Mouse (Mus musculus) heart, postnatal 14 days (tissue): ENCODE data around the gene Sft2d2. TPM values are rescaled to one million over a fixed set of nuclear protein-coding genes. Genes with fewer than 3 reads are reported as not detected.

Source experiments
- DNase-seq, 2 experiments: peaks; one replicate each; pipeline ENCODE4 v3.0.0; 2021 to 2022
- intact Hi-C: fragments of 180-260 bp; cut with DNase I; formaldehyde crosslinking; loops from one replicate; pipeline ENCODE4 v1.15.1; 2025
- total RNA-seq, 2 experiments: library from RNA; stranded (reverse); gene quantifications; 2 replicates each; pipeline ENCODE4 v1.2.3; 2021

The Sft2d2 gene
- total RNA-seq, 2 experiments from 2014 or later = 13.6 to 14.5 TPM

GRCm38 (mm10) chr1:165192714-165193264 lies 1.4 kb downstream of the Sft2d2 start:
- no peak for DNase-seq
- intact Hi-C loops = no loop called here

GRCm38 (mm10) chr1:165192102-165192501 lies 2.1 kb downstream of the Sft2d2 start:
- intact Hi-C loops = no loop called here
- no peak for DNase-seq

- DNase-seq = no peak
- intact Hi-C loops = no loop called here
Measured at GRCm38 (mm10) chr1:165191611-165192010, 2.6 kb downstream of the Sft2d2 start.

GRCm38 (mm10) chr1:165190571-165191273 lies 3.5 kb downstream of the Sft2d2 start:
- intact Hi-C loops = no loop called here

GRCm38 (mm10) chr1:165190068-165190467 lies 4.2 kb downstream of the Sft2d2 start:
- intact Hi-C loops = no loop called here

More at GRCm38 (mm10) chr1:165190571-165191273, 3.5 kb downstream of the Sft2d2 start:
- no peak for DNase-seq

GRCm38 (mm10) chr1:165188806-165189580 lies 5.2 kb downstream of the Sft2d2 start:
- intact Hi-C loops = no loop called here
- DNase-seq = no peak

More at GRCm38 (mm10) chr1:165190068-165190467, 4.2 kb downstream of the Sft2d2 start:
- DNase-seq = no peak

GRCm38 (mm10) chr1:165187357-165187756 lies 6.9 kb downstream of the Sft2d2 start:
- intact Hi-C loops = no loop called here
- DNase-seq = no peak

GRCm38 (mm10) chr1:165186491-165186890 lies 7.7 kb downstream of the Sft2d2 start:
- intact Hi-C loops = no loop called here

GRCm38 (mm10) chr1:165185116-165185515 lies 9.1 kb downstream of the Sft2d2 start:
- DNase-seq = no peak

More at GRCm38 (mm10) chr1:165186491-165186890, 7.7 kb downstream of the Sft2d2 start:
- DNase-seq = no peak

GRCm38 (mm10) chr1:165184178-165184577 lies 10.1 kb downstream of the Sft2d2 start:
- intact Hi-C loops = no loop called here
- no peak for DNase-seq

More at GRCm38 (mm10) chr1:165185116-165185515, 9.1 kb downstream of the Sft2d2 start:
- intact Hi-C loops = no loop called here

- no peak for DNase-seq
- intact Hi-C loops = no loop called here
Measured at GRCm38 (mm10) chr1:165183400-165183799, 10.8 kb downstream of the Sft2d2 start.

- intact Hi-C loops = no loop called here
- no peak for DNase-seq
Measured at GRCm38 (mm10) chr1:165179321-165179720, 14.9 kb downstream of the Sft2d2 start.

- intact Hi-C loops = no loop called here
- DNase-seq = no peak
Measured at GRCm38 (mm10) chr1:165178075-165178474, 16.2 kb downstream of the Sft2d2 start.

GRCm38 (mm10) chr1:165174059-165174616 lies 20.1 kb downstream of the Sft2d2 start:
- no peak for DNase-seq
- intact Hi-C loops = no loop called here

GRCm38 (mm10) chr1:165171277-165171676 lies 23.0 kb downstream of the Sft2d2 start:
- DNase-seq = no peak
- intact Hi-C loops = no loop called here

- intact Hi-C loops = no loop called here
- no peak for DNase-seq
Measured at GRCm38 (mm10) chr1:165170157-165170556, 24.1 kb downstream of the Sft2d2 start.

- intact Hi-C loops = no loop called here
- no peak for DNase-seq
Measured at GRCm38 (mm10) chr1:165169462-165169861, 24.8 kb downstream of the Sft2d2 start.

GRCm38 (mm10) chr1:165164920-165165319 lies 29.3 kb downstream of the Sft2d2 start:
- no peak for DNase-seq
- intact Hi-C loops = no loop called here

- intact Hi-C loops = no loop called here
- DNase-seq = no peak
Measured at GRCm38 (mm10) chr1:165160723-165161405, 33.4 kb downstream of the Sft2d2 start, which contains the start of gene Tbx19. Gene Tbx19 (minus strand): TSS chr1:165160773.

- DNase-seq = no peak
- intact Hi-C loops = no loop called here
Measured at GRCm38 (mm10) chr1:165158841-165159240, 35.4 kb downstream of the Sft2d2 start.
